In the genomic region with DNA sequence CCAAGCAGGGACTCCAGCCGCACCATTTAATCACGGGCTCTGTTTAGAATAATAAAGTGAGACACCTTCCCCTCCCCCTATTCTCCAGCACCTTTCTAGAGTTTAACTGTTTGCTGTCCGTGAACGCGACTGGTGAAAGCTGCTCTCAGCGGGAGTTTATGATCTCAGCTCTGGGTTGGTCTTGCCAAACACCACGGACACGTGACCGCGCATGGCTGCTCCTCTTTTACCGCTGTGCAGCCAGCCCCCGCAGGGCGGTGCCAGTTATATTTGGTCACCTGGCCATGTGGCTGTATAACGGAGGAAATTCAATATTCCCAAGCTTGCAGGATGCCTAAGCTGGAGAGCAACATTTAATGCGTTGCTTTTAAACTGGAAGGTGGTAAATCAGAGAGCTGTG, we compare ENCODE assay signal across 7 mouse cellular contexts. TPM values are rescaled to one million over a fixed set of nuclear protein-coding genes. Genes with fewer than 3 reads are reported as not detected.
DNase-seq lines count a peak whose midpoint lies in the region.

Gene Abca8b (minus strand): TSS at position 222 of the 400 bp plus-strand sequence.

- H3K27ac ChIP-seq in macrophage = no peak within 1 kb of the TSS

- no peaks in the 10 kb centered on the region for H3K79me2 ChIP-seq in macrophage (ENCODE audit: inconsistent target)

- WGBS in macrophage (ENCODE audit: missing documents) = 1% methylated on average over 15 of the region's 15 CpGs

- DNase-seq in adrenal gland, postnatal 14 days = peak; percentile 86
- DNase-seq in embryo, embryonic 10 days (ENCODE audit: low spot score) = peak; percentile 90
- peak; percentile 87 for DNase-seq in gastrocnemius, postnatal 25 days
- peak; percentile 2 for DNase-seq in induced T-regulatory cell, adult 2 months (ENCODE audit: low read depth)
- DNase-seq in left cerebral cortex, adult 8-10 months (ENCODE audit: low spot score in 2 of 2) = peak; percentile 67 to 90
- DNase-seq in right cerebral cortex, adult 2 months (ENCODE audit: low spot score in 2 of 2) = peak; percentile 88 to 89

- H3K4me3 ChIP-seq in macrophage (ENCODE audit: inconsistent target) = peak within 1 kb of the TSS; percentile 39

- no peaks in the 10 kb centered on the region for H3K36me3 ChIP-seq in macrophage (ENCODE audit: inconsistent target)

RNA-seq across cellular contexts. Expression of gene Abca8b, which starts in this region (rescaled TPM):
- 6.8 and 10.5 TPM in 2 replicates for total RNA-seq in adrenal gland, postnatal 14 days (2021)
- total RNA-seq in gastrocnemius, postnatal 25 days (2021) = 10 to 100 TPM in 1 of 2 experiments, 1 to 10 TPM in 1; 8.8 to 11.9 TPM
- 10 to 100 TPM; 11.0 to 11.6 (median 11.4) TPM for total RNA-seq in left cerebral cortex, adult 8-10 months (2022)
- total RNA-seq in macrophage (2018; cell fraction: chromatin; rRNA removed) = 1 to 10 TPM in 7 of 26 experiments, under 1 TPM in 19; 0.13 to 1.7 (median 0.52) TPM
- under 1 TPM; 0.07 to 0.38 (median 0.19) TPM for total RNA-seq in macrophage (2018; cell fraction: cytosol; rRNA removed)
- total RNA-seq in macrophage (2018; cell fraction: nucleus; rRNA removed) = under 1 TPM in 25 of 26 experiments, not detected in 1; 0.17 to 0.84 (median 0.50) TPM
- polyA plus RNA-seq in macrophage (2018) = 0.20 to 0.23 TPM (median 0.22 TPM) in 3 replicates

Comparison
In these comparisons a context has a peak if more than half of its experiments do, and no peak if none do; other contexts are left out.
1. DNase-seq: peak in every context shown above with its lines; median percentile 90 in embryo, embryonic 10 days; 88 in right cerebral cortex, adult 2 months; 87 in gastrocnemius, postnatal 25 days; 86 in adrenal gland, postnatal 14 days; 78 in left cerebral cortex, adult 8-10 months; 2 in induced T-regulatory cell, adult 2 months.